Mouse (Mus musculus): Measurements from ENCODE around the gene Kcnj14. TPM values are rescaled to one million over a fixed set of nuclear protein-coding genes. Genes with fewer than 3 reads are reported as not detected.
A peak's percentile ranks its signal among the peaks of the same experiment; 100 is the strongest.

The Kcnj14 gene
- polyA plus RNA-seq, 1 experiment from 2014 or later = 1.9 TPM

- peaks cover 25% of the 10 kb centered on the region for H3K27me3 ChIP-seq (ENCODE audit: insufficient read depth, low read length)
- H3K4me3 ChIP-seq (ENCODE audit: low read length) = no peak overlapping the region
- no peak for ATAC-seq (ENCODE audit: low FRiP score, low TSS enrichment)
- H3K36me3 ChIP-seq (ENCODE audit: insufficient read depth, low read length) = no peaks in the 10 kb centered on the region
- no peak overlapping the region for H3K27ac ChIP-seq (ENCODE audit: low read length)
- no peak overlapping the region for H3K9ac ChIP-seq (replicated peaks; ENCODE audit: low read length)
- peaks cover 20% of the 10 kb centered on the region for H3K4me1 ChIP-seq (ENCODE audit: insufficient read depth, low read length)
- H3K9me3 ChIP-seq (ENCODE audit: low read length) = no peaks in the 10 kb centered on the region
- WGBS = 69% methylated on average over 3 of the region's 3 CpGs
- H3K4me2 ChIP-seq (replicated peaks; ENCODE audit: low read depth, low read length) = no peak overlapping the region
Observed at GRCm38 (mm10) chr7:45864435-45864834, 39.9 kb upstream of the Kcnj14 start.

- Histone ChIP-seq H3K36me3 (ENCODE audit: insufficient read depth, low read length) (no peaks in the 10 kb centered on the region), H3K9me3 (ENCODE audit: low read length) (no peaks in the 10 kb centered on the region), H3K27ac (ENCODE audit: low read length) (no peak overlapping the region), H3K4me1 (ENCODE audit: insufficient read depth, low read length) (peaks cover 16% of the 10 kb centered on the region), H3K4me2 (replicated peaks; ENCODE audit: low read depth, low read length) (no peak overlapping the region), H3K27me3 (ENCODE audit: insufficient read depth, low read length) (peaks cover 14% of the 10 kb centered on the region), H3K4me3 (ENCODE audit: low read length) (no peak overlapping the region), H3K9ac (replicated peaks; ENCODE audit: low read length) (no peak overlapping the region)
- WGBS = 84% methylated on average over 7 of the region's 7 CpGs
- ATAC-seq (ENCODE audit: low FRiP score, low TSS enrichment) = no peak
Observed at GRCm38 (mm10) chr7:45862804-45863203, 38.2 kb upstream of the Kcnj14 start.

- Histone ChIP-seq H3K36me3 (ENCODE audit: insufficient read depth, low read length) (no peaks in the 10 kb centered on the region), H3K27ac (ENCODE audit: low read length) (no peak overlapping the region), H3K9ac (replicated peaks; ENCODE audit: low read length) (no peak overlapping the region), H3K4me1 (ENCODE audit: insufficient read depth, low read length) (peaks cover 13% of the 10 kb centered on the region; the same call in 1 of the 2 replicates), H3K4me3 (ENCODE audit: low read length) (no peak overlapping the region), H3K9me3 (ENCODE audit: low read length) (no peaks in the 10 kb centered on the region), H3K27me3 (ENCODE audit: insufficient read depth, low read length) (peaks cover 12% of the 10 kb centered on the region), H3K4me2 (replicated peaks; ENCODE audit: low read depth, low read length) (no peak overlapping the region)
- no peak for ATAC-seq (ENCODE audit: low FRiP score, low TSS enrichment)
- 47% methylated on average over 4 of the region's 4 CpGs for WGBS
Observed at GRCm38 (mm10) chr7:45859008-45859407, 34.4 kb upstream of the Kcnj14 start.

- WGBS = 2% methylated on average over 28 of the region's 30 CpGs
- ATAC-seq (ENCODE audit: low FRiP score, low TSS enrichment) = peak; percentile 67
- H3K9me3 ChIP-seq (ENCODE audit: low read length) = no peaks in the 10 kb centered on the region
- H3K36me3 ChIP-seq (ENCODE audit: insufficient read depth, low read length) = no peaks in the 10 kb centered on the region
- peak overlapping the region; percentile 54 for H3K4me2 ChIP-seq (replicated peaks; ENCODE audit: low read depth, low read length)
- H3K27me3 ChIP-seq (ENCODE audit: insufficient read depth, low read length) = peaks cover 12% of the 10 kb centered on the region
- peak overlapping the region; percentile 40 for H3K4me3 ChIP-seq (ENCODE audit: low read length)
- peaks cover 13% of the 10 kb centered on the region; the same call in 1 of the 2 replicates for H3K4me1 ChIP-seq (ENCODE audit: insufficient read depth, low read length)
- no peak overlapping the region for H3K27ac ChIP-seq (ENCODE audit: low read length)
- H3K9ac ChIP-seq (replicated peaks; ENCODE audit: low read length) = peak overlapping the region; percentile 45
Observed at GRCm38 (mm10) chr7:45856950-45857901, 32.6 kb upstream of the Kcnj14 start.

- WGBS = 71% methylated on average over 12 of the region's 12 CpGs
- ATAC-seq (ENCODE audit: low FRiP score, low TSS enrichment) = no peak
- H3K27me3 ChIP-seq (ENCODE audit: insufficient read depth, low read length) = peaks cover 7% of the 10 kb centered on the region; the same call in 1 of the 2 replicates
- H3K4me3 ChIP-seq (ENCODE audit: low read length) = no peak overlapping the region
- H3K4me1 ChIP-seq (ENCODE audit: insufficient read depth, low read length) = peaks cover 13% of the 10 kb centered on the region; the same call in 1 of the 2 replicates
- no peaks in the 10 kb centered on the region for H3K36me3 ChIP-seq (ENCODE audit: insufficient read depth, low read length)
- H3K9ac ChIP-seq (replicated peaks; ENCODE audit: low read length) = no peak overlapping the region
- no peak overlapping the region for H3K4me2 ChIP-seq (replicated peaks; ENCODE audit: low read depth, low read length)
- no peaks in the 10 kb centered on the region for H3K9me3 ChIP-seq (ENCODE audit: low read length)
- H3K27ac ChIP-seq (ENCODE audit: low read length) = no peak overlapping the region
Observed at GRCm38 (mm10) chr7:45853089-45853488, 28.5 kb upstream of the Kcnj14 start.

GRCm38 (mm10) chr7:45850661-45851060 lies 26.1 kb upstream of the Kcnj14 start:
- Histone ChIP-seq H3K4me3 (ENCODE audit: low read length) (no peak overlapping the region), H3K27me3 (ENCODE audit: insufficient read depth, low read length) (no peaks in the 10 kb centered on the region; the same call in 1 of the 2 replicates), H3K4me1 (ENCODE audit: insufficient read depth, low read length) (no peaks in the 10 kb centered on the region), H3K9me3 (ENCODE audit: low read length) (no peaks in the 10 kb centered on the region), H3K4me2 (replicated peaks; ENCODE audit: low read depth, low read length) (no peak overlapping the region), H3K27ac (ENCODE audit: low read length) (no peak overlapping the region), H3K36me3 (ENCODE audit: insufficient read depth, low read length) (no peaks in the 10 kb centered on the region), H3K9ac (replicated peaks; ENCODE audit: low read length) (no peak overlapping the region)
- ATAC-seq (ENCODE audit: low FRiP score, low TSS enrichment) = no peak
- 73% methylated on average over 3 of the region's 3 CpGs for WGBS

GRCm38 (mm10) chr7:45848447-45849027 lies 24.0 kb upstream of the Kcnj14 start:
- 19% methylated on average over 6 of the region's 6 CpGs for WGBS
- H3K9me3 ChIP-seq (ENCODE audit: low read length) = no peaks in the 10 kb centered on the region

GRCm38 (mm10) chr7:45842950-45843744 lies 18.6 kb upstream of the Kcnj14 start:
- Histone ChIP-seq H3K4me2 (replicated peaks; ENCODE audit: low read depth, low read length) (no peak overlapping the region), H3K9me3 (ENCODE audit: low read length) (no peaks in the 10 kb centered on the region), H3K9ac (replicated peaks; ENCODE audit: low read length) (no peak overlapping the region), H3K4me3 (ENCODE audit: low read length) (no peak overlapping the region), H3K36me3 (ENCODE audit: insufficient read depth, low read length) (no peaks in the 10 kb centered on the region), H3K4me1 (ENCODE audit: insufficient read depth, low read length) (no peaks in the 10 kb centered on the region), H3K27ac (ENCODE audit: low read length) (no peak overlapping the region), H3K27me3 (ENCODE audit: insufficient read depth, low read length) (no peaks in the 10 kb centered on the region; the same call in 1 of the 2 replicates)
- ATAC-seq (ENCODE audit: low FRiP score, low TSS enrichment) = no peak
- WGBS = 87% methylated on average over 10 of the region's 10 CpGs

More at GRCm38 (mm10) chr7:45848447-45849027, 24.0 kb upstream of the Kcnj14 start:
- Histone ChIP-seq H3K9ac (replicated peaks; ENCODE audit: low read length) (no peak overlapping the region), H3K4me1 (ENCODE audit: insufficient read depth, low read length) (no peaks in the 10 kb centered on the region), H3K4me2 (replicated peaks; ENCODE audit: low read depth, low read length) (no peak overlapping the region), H3K27ac (ENCODE audit: low read length) (no peak overlapping the region), H3K36me3 (ENCODE audit: insufficient read depth, low read length) (no peaks in the 10 kb centered on the region), H3K4me3 (ENCODE audit: low read length) (no peak overlapping the region), H3K27me3 (ENCODE audit: insufficient read depth, low read length) (no peaks in the 10 kb centered on the region; the same call in 1 of the 2 replicates)
- ATAC-seq (ENCODE audit: low FRiP score, low TSS enrichment) = no peak

GRCm38 (mm10) chr7:45833924-45834323 lies 9.3 kb upstream of the Kcnj14 start:
- Histone ChIP-seq H3K9ac (replicated peaks; ENCODE audit: low read length) (peak overlapping the region; percentile 63), H3K36me3 (ENCODE audit: insufficient read depth, low read length) (peaks cover 1% of the 10 kb centered on the region; the same call in 1 of the 2 replicates), H3K9me3 (ENCODE audit: low read length) (no peaks in the 10 kb centered on the region), H3K4me3 (ENCODE audit: low read length) (peak overlapping the region; percentile 46), H3K4me2 (replicated peaks; ENCODE audit: low read depth, low read length) (peak overlapping the region; percentile 64), H3K4me1 (ENCODE audit: insufficient read depth, low read length) (peaks cover 31% of the 10 kb centered on the region), H3K27ac (ENCODE audit: low read length) (no peak overlapping the region), H3K27me3 (ENCODE audit: insufficient read depth, low read length) (peaks cover 38% of the 10 kb centered on the region)
- WGBS = 4% methylated on average over 19 of the region's 31 CpGs
- ATAC-seq (ENCODE audit: low FRiP score, low TSS enrichment) = no peak
